Mouse (Mus musculus) left cerebral cortex, adult 2 months (tissue): Measurements from ENCODE around the gene Gramd1b. TPM values are rescaled to one million over a fixed set of nuclear protein-coding genes. Genes with fewer than 3 reads are reported as not detected.

Experiments
- DNase-seq, 2 experiments: peaks; one replicate each; pipeline ENCODE4 v3.0.0; 2021 to 2022; ENCODE audit warnings: low spot score in 2 of 2, mixed read lengths in 1 of 2; ENCODE audit errors: extremely low spot score in 1 of 2
- H3K27ac ChIP-seq: fragments of 200-600 bp; 2 replicates; pipeline ENCODE4 v1.8.1; 2022
- H3K4me3 ChIP-seq: fragments of 200-600 bp; 2 replicates; pipeline ENCODE4 v1.8.1; 2022
- CTCF ChIP-seq: fragments of 200-600 bp; IDR thresholded peaks from 2 replicates; pipeline ENCODE4 v1.8.1; 2022; ENCODE audit warnings: antibody characterized with exemption, mild to moderate bottlenecking, moderate library complexity
- intact Hi-C: fragments of 180-260 bp; cut with DNase I; formaldehyde crosslinking; loops from one replicate; pipeline ENCODE4 v1.15.1; 2025
- total RNA-seq, 2 experiments: library from RNA; stranded (reverse); gene quantifications; 2 replicates each; pipeline ENCODE4 v1.2.3; 2021

Gramd1b gene
- total RNA-seq, 2 experiments from 2014 or later = 178 to 192 TPM

DNA sequence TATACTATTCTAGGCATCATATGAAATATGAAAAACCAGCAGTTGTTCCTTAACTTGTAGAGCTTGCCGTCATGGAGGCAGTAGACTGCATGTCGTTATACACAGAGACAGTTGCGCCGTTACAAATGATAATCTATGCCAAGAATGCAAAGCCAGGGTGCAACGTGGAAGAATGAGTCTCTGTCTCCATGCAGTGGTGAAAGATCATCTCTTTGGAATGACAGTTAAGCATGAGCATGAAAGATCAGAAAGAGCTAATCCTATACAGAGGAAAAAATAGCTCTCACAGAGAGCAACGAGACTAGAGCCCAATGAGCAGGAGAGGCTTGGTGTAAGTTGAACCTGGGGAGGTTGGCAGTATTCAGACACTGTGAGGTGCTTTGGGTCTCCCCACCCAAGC, 284.5 kb downstream of the Gramd1b start:
- TF ChIP-seq CTCF = no peak
- DNase-seq = no peak
- H3K27ac ChIP-seq = no peak overlapping the region
- intact Hi-C loops = loop anchor here (1.0 kb wide), 1 partner anchor 22 kb away; no protein-coding TSS in a partner anchor
- no peak overlapping the region for H3K4me3 ChIP-seq

DNA sequence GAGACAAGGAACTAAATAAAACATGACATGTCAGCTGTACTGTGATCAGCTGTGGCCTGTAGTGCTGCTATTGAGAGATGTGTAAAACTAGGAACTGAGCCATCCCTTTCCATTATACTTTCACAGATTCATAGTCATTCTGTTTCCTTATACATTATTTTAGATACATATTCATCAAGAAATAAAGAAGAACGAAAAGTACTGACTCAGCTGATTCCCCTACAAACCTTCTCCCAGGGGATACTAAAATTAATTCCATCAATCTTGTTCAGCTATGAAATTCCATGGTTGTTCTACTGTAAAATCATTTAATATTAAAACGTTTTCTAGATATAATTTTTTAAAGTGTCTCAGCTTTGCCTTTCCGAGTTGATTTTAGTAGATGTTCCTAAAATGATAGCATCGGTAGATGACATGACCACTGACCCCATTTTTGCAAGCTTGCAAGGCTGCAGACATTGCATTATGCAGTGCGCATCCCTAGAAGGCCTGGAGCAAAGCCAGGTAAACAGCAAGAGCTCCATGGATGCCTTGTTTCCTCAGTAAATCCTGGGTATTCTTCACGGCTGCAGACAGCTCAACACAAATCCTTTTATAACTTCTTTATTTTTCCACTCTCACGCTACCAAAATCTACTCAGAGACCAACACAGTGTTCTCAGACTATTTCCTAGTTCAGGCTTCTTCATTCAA, 285.1 kb downstream of the Gramd1b start:
- no peak for TF ChIP-seq CTCF
- Histone ChIP-seq H3K4me3 (no peak overlapping the region), H3K27ac (peak overlapping the region; percentile 57)
- DNase-seq = no peak
- intact Hi-C loops = loop anchor here (1.0 kb wide), 1 partner anchor 22 kb away; no protein-coding TSS in a partner anchor

DNA sequence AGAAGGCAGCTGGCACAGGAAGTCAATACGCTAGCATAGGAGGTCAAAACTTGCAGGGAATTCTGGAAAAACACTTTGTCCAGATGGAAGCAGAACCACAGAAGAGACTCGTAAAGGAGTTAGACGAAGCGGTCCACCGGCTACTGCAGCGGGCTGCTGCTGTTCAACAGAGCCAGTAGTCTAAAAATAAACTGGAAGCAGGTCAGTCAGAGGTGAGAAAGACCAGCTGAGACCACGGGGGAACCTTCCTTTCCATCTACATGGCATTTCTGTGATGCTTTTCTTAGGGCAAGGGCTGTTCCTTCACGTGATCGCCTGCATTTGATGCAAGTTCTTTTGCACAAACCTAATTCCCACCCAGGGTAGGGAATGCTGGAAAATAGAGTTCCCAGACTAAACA, 285.7 kb downstream of the Gramd1b start:
- peak overlapping the region; percentile 19; the same call in 1 of the 2 replicates for H3K27ac ChIP-seq
- no peak overlapping the region for H3K4me3 ChIP-seq
- intact Hi-C loops = no loop called here
- no peak for DNase-seq
- no peak for TF ChIP-seq CTCF

Other genes with a start within 250 kb of the Gramd1b start
- not detected for gene Gm21915, start 139.2 kb upstream of the Gramd1b start, total RNA-seq
- 10 to 100 TPM; 27.3 to 31.1 TPM for gene Clmp, start 154.6 kb upstream of the Gramd1b start, total RNA-seq